Mouse (Mus musculus) left cerebral cortex, adult 2 months (tissue): ENCODE data around the gene Nosip. TPM values are rescaled to one million over a fixed set of nuclear protein-coding genes. Genes with fewer than 3 reads are reported as not detected.

ENCODE experiments used
- DNase-seq, 2 experiments: peaks; one replicate each; pipeline ENCODE4 v3.0.0; 2021 to 2022; ENCODE audit warnings: low spot score in 2 of 2, mixed read lengths in 1 of 2; ENCODE audit errors: extremely low spot score in 1 of 2
- H3K27ac ChIP-seq: fragments of 200-600 bp; 2 replicates; pipeline ENCODE4 v1.8.1; 2022
- H3K4me3 ChIP-seq: fragments of 200-600 bp; 2 replicates; pipeline ENCODE4 v1.8.1; 2022
- CTCF ChIP-seq: fragments of 200-600 bp; IDR thresholded peaks from 2 replicates; pipeline ENCODE4 v1.8.1; 2022; ENCODE audit warnings: antibody characterized with exemption, mild to moderate bottlenecking, moderate library complexity
- intact Hi-C: fragments of 180-260 bp; cut with DNase I; formaldehyde crosslinking; loops from one replicate; pipeline ENCODE4 v1.15.1; 2025
- total RNA-seq, 2 experiments: library from RNA; stranded (reverse); gene quantifications; 2 replicates each; pipeline ENCODE4 v1.2.3; 2021

Nosip gene
- total RNA-seq, 2 experiments from 2014 or later, result 53.6 to 55.6 TPM

DNA sequence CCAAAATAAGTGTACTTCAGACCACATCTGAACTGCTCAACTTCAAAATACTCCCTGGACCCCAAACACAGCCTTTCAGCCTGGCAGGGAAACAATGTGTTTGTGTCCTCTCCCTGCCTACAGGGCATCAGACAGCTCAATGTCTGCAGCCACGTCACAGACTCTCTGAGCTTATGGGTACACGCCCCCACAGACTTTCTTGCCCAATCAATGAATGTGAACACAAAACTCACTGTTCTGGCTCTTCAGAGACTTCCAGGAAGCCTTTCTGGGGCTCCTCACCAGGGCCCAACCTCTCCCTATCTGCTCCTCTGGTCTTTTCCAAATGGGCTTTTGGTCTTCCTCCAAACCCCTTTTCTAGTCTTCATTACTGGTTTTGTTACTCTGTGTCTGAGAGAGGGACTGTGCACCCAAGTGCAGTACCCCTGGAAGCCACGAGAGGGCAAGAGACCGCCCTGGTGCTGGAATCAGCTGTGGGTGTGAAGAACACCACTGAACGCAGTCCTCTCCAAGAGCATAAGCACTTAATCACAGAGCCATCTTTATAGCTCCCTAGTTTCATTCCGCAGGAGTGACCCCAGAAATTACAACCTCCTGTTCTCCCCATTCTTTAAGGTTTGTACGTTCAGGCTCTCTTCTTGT lies 24.4 kb upstream of the Nosip start:
- Histone ChIP-seq H3K27ac (no peak overlapping the region), H3K4me3 (no peak overlapping the region)
- TF ChIP-seq CTCF, result peak; percentile 66
- DNase-seq, result no peak
- intact Hi-C loops, result no loop called here

DNA sequence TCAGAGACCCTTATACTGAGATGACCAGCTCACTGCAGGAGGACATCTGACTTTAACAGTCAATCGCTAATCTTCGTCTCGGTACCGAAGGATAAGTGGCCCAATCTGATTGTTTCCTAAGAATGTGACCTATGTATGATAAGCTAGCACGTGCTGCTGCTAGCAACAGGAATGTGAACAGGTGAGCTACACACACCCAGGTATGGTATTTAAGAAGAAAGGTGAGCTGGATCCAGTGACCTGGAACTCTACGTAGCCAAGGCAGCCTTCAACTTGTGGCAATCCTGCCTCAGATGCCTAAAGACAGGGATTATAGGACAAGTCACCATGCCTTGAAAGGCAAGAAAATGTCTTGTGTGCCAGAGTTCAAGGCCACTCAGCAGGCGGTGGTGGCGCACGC lies 23.8 kb upstream of the Nosip start:
- H3K27ac ChIP-seq, result no peak overlapping the region
- H3K4me3 ChIP-seq, result no peak overlapping the region
- no peak for TF ChIP-seq CTCF
- intact Hi-C loops, result no loop called here
- no peak for DNase-seq

DNA sequence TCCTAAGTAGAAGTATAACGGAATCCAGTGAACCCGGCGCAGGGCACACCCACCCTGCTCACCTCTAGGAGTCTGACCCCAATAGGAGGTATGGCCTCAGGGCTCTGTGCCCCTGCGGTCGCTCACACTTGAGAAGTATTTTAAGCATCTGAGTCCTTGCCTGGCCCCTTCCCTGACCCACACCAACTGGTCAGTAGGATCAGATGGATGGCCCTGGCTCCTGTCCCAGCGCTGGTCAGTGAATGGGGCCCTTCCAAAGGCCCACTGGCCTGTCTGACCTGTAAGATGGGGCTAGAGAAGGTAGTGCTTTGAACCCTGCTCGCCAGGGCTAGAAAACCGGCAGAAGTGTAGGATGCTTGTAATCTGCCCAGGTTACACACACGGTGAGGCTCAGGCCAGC lies 21.4 kb upstream of the Nosip start:
- intact Hi-C loops, result no loop called here
- no peak for TF ChIP-seq CTCF
- no peak for DNase-seq
- Histone ChIP-seq H3K4me3 (no peak overlapping the region), H3K27ac (no peak overlapping the region)

DNA sequence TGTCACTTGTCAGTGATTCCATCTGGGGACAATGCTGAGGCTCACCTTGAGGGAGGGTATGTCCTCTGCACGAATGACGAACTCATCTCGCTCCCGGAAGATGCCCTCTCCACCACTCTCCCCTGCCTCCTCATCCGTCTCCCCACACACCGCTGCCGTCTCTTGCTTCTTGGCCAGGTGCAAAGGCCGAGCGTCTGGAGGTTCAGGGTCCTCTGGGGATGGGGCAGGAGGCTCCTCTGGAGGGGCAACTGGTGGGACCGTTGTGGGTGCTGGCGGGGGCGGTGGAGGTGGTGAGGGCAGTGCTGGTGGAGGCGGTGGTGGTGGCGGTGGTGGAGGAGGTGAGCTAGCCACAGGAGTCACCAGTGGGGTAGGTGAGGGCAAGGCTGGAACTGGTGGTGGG lies 18.9 kb upstream of the Nosip start:
- H3K4me3 ChIP-seq, result no peak overlapping the region
- no peak for DNase-seq
- intact Hi-C loops, result no loop called here
- TF ChIP-seq CTCF, result no peak
- H3K27ac ChIP-seq, result no peak overlapping the region

DNA sequence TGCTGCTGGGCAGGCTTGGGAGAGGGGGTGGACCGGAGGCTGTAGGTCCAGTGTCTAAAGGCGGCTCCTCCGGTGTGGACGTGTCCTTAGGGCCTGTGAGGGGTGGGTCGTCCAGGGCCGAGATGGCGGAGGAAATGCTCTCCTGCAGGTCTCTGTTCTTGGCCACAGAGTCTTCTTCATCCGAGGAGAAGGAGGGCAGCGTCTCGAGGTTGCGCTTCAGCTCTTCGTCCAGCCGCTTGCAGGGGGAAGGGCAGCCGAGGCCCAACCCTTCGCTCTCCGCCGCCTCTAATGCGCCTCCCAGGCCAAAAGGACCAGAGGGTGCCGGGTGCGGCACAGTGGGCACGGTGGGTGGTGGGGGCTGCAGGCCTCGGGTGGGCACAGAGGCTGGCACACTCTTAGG lies 16.5 kb upstream of the Nosip start:
- DNase-seq, result no peak
- no peak overlapping the region for H3K4me3 ChIP-seq
- TF ChIP-seq CTCF, result no peak
- intact Hi-C loops, result no loop called here
- H3K27ac ChIP-seq, result no peak overlapping the region

DNA sequence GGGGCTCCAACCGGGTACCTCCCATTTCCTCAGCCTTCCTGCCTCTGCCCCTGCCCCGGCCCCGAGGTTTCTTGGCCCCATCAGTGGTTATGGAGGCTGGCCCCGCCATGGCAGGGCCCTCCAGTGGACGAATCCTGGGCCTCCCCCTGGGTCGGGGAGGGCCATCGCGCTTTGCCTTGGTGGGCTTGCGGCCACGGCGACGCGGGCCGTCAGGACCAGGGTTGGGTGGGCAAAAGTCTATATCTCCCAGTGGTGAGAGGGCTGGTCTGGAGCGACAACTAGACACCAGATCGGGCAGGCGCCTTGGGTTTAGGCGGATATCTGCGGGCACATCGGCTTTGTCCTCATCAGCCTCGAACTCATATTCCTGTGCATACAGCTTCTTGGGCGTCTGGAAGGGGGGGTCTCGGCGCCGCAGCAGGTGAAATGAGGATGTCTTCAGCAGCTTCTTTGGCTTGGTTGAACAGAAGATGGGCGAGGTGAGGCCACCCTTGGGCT lies 15.3 kb upstream of the Nosip start:
- no peak for TF ChIP-seq CTCF
- no peak overlapping the region for H3K4me3 ChIP-seq
- no peak for DNase-seq
- intact Hi-C loops, result no loop called here
- no peak overlapping the region for H3K27ac ChIP-seq

DNA sequence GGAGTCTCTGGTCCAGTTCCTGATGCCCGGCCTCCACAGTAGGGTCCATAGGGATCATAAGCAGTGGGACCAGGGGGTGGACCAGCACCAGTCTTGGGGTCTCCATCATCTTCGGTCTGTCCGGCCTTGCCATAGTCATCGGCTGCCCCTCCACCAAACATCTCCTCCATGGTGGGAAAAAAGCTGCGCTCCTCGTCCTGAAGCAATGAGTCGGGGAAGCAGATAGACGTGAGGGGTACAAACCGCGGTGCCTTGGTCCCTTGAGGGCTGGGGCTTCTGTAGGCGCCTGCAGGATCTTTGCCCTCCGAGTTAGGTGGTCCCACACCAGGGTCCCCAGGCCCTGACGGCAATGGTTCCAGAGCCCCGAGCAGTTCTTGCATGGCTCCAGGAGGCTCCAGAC lies 14.7 kb upstream of the Nosip start:
- intact Hi-C loops, result no loop called here
- Histone ChIP-seq H3K4me3 (no peak overlapping the region), H3K27ac (no peak overlapping the region)
- no peak for DNase-seq
- TF ChIP-seq CTCF, result no peak

DNA sequence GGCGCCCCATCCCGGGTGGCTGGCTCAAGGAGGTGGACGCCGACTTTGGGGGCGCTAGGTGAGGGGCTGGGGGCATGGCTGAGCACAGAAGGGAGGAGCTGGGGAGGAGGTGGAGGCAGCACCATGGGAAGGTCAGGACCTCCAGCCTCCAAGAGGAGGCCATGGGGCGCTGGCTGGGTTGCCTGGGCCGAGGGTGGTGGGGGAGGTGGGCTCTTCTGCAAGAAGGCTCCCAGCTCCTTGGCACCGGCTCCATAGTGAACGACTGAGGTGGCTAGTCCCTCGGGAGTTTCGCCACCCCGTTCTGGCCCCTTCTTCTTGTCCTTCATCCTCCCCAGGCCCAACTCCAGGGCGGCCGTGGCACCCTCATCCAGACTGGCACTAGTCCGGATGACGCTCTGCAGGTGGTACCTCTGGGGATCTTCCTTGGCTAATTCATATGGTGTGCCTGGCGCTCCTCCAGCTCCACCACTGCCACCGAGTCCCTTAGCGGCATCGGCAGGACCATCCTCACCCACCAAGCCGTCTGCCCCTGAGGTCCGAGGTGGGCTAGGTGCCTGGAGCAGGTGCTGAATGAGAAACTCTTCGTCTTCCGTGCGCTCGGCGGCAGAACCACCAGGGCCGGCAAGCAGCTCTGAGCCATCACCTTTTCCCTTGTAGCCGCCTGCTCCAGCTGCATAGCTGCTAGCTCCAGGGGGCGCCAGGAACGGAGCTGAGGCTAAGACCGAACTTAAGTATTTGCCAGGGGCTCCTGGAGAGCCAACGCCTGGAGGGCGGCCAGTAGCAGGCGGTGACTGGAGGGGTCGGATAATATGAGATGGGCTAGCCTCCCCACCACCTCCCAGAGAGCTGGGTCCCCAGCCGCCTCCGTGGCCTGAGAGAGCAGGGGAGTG lies 14.0 kb upstream of the Nosip start:
- no peak for TF ChIP-seq CTCF
- no peak overlapping the region for H3K4me3 ChIP-seq
- no peak for DNase-seq
- no peak overlapping the region for H3K27ac ChIP-seq
- intact Hi-C loops, result no loop called here

DNA sequence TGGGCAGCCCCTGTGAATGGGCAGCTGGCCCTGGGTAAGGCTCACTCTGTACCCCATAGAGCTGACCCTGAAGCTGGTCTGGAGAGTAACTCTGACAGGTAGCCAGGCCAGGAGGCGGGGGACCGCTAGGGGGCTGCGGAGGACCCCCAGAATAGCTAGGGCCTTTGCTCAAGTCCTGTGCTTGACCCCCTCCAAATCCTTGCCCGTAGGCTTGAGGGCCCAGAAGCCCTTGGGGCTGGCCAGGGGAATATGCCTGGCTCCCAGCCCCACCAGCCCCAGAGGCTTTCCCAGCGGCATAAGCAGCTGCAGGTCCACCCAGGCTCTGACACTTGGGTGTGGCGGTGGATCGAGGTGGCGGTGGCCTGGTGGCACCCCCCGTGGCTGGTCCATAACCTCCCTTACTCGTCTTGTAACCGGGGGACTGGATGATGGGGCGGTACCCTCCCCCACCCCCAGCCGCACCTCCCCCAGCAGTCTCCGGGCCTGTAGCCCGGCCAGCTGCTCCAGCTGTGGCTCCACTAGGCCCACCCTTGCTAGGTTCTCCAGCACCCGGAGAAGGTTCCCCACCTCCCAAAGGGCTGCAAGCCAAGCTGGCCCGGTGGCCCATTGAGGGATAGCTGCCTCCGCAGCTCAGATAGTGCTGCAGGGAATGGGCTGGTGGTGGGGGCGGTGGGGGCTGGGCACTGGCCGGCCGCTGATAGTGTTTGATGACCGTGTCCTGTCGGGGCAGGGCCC lies 13.1 kb upstream of the Nosip start:
- TF ChIP-seq CTCF, result no peak
- DNase-seq, result no peak
- Histone ChIP-seq H3K27ac (no peak overlapping the region), H3K4me3 (no peak overlapping the region)
- intact Hi-C loops, result no loop called here

DNA sequence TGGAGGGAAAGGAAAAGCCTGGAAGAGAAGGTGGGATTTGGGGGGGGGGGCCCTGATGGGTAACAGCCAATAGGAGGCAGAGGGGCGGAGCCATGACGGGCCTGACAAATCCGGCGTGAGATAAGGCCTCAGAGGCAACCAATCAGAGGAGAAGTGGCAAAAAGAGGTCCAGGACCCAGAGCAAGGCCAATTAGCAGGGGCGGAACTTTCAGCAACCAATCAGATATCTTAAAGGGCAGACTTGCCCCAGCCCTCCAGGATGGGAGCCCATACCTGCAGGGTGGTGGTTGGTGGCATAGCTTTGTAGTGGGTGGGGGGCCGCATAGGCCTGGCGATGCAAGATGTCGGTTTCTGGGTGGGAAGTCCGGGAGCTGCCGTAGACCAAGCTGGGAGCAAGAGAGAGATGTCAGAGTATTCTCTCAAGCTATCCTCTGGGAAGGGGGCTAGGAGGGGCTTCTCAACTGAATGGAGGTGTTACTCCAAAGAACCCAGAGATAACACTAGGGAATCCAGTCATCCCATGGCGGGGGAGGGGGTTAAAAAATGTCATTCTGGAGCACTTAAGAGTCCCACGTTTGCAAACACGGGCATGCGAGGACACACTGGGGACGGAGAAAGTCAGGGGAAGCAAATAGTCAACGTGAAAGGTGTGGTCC lies 11.2 kb upstream of the Nosip start:
- no peak for TF ChIP-seq CTCF
- H3K4me3 ChIP-seq, result peak overlapping the region; percentile 87
- intact Hi-C loops, result no loop called here
- peak; percentile 53 to 70 for DNase-seq
- no peak overlapping the region; the same call in 1 of the 2 replicates for H3K27ac ChIP-seq

DNA sequence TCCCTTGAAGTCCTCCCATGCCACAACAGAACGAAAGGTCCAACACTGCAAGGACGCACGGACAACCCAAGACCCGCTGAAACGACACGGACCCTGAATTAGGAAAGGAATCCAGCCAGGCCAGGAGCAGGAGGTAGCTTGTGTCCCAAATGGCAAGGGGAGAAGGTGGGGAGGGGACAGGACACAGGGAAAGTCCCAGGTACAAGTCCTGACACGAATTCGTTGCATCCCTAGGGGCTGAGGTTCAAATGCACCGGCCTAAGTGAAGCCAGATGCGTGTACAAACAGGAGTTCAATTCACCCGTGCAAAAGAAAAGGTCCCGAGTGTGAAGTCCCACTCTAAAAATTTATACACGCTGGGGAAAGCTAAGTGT lies 10.6 kb upstream of the Nosip start:
- no peak for DNase-seq
- Histone ChIP-seq H3K4me3 (peak overlapping the region; percentile 87), H3K27ac (peak overlapping the region; percentile 99; the same call in 1 of the 2 replicates)
- no peak for TF ChIP-seq CTCF
- intact Hi-C loops, result no loop called here
